Mouse (Mus musculus): Measurements from ENCODE around the gene Cers6. TPM values are rescaled to one million over a fixed set of nuclear protein-coding genes. Genes with fewer than 3 reads are reported as not detected.

Gene Cers6
- polyA plus RNA-seq, 1 experiment: 18.3 TPM

DNA sequence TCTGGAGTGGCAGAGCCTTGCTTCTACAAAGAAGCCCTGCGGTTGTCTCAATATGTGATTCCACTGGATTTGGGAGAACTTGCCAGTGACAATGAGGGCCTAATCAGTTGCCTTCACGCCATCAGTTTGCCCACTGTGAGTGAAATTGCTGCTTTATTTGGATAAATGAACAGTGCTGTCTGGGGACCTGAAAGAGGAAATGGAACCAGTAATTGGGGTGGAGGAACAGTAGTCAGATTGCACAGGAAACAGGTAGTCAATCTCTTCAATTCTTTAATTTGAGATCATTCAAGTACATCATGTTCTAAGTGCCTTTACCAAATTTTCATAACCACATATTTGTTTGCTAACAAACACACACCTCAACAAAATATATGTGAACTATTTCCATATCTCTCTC is 92.4 kb downstream of the Cers6 start:
- WGBS: 75% methylated on average over 2 of the region's 2 CpGs
- no peak for DNase-seq (ENCODE audit: low read depth, low spot score)

DNA sequence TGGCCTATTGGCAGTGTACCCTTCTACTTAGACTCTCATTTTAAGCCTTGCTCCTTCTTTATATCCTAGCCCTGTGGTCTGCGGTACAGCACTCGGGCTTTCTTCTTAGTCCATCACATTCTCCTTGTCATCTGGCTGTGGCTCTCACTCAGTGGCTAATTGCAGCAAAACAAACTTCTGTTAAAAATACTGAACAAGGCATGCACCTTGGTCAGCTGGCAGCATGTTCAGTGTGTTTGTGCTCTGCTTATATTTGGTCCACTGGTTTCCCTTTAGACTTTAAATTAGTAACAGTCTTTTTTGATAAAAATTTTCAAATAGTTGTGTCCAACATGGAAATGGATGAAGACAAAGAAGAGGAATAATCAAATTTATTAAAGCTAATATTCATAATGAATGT is 94.3 kb downstream of the Cers6 start:
- 96% methylated on average over 2 of the region's 2 CpGs for WGBS

DNA sequence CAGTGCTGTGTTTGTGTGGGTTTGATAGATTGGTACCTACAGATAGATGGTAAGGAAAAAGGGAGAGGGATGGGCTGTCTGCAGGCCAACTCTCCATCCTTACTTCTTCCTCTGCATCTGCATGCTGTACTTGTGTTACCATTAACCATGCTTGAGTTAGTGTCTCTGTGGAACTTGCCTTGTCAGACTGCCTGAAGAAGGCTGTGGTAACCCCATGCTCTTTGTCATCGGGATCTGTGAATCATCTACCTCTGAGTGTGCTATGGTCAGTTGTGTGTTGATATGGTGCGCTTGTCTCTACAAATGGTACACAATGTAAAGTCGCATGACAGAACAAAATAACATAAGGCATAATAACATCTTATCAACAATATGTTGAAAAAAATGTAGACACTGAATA is 94.9 kb downstream of the Cers6 start:
- 96% methylated on average over 3 of the region's 3 CpGs for WGBS
- DNase-seq (ENCODE audit: low read depth, low spot score): no peak

More for the DNA sequence above, 94.3 kb downstream of the Cers6 start:
- no peak for DNase-seq (ENCODE audit: low read depth, low spot score)

DNA sequence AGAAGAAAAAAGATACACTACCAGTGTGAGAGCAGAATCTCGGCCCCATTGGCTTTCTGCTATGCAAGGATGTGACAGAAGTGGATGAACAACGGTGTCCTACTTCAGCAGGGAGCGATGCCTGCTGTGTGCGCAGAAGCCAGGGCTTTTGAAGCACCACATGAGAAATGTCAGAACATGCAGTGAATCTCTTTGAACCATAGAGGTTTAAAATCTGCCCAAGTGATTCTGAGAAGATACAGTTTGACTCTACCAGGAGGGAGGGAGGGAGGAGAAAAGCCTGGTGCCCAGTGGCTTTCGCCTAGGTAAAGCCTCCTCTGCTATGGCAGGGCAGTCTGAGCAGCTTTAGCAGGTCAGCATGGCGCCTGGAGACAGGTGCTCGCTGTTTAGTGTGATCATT is 96.6 kb downstream of the Cers6 start:
- no peak for DNase-seq (ENCODE audit: low read depth, low spot score)

DNA sequence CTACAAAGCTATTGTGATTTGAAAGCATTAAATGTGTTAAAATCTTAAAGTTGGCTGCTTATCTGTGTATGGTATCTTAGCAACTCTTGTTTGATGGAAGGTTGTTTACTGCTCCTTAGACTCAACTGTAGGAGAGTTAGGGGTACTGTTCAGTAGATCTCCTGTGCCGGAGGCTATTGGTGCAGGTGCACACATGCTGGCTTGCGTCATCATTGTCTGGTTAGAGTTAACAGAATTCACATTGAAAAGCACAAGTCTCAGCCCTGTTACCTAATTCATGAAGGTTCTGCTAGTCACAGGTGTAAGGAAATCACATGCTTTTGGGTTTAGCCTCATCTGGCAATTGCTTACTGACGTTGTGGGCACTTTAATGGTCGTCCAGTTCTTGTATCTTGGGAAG is 98.3 kb downstream of the Cers6 start:
- DNase-seq (ENCODE audit: low read depth, low spot score): no peak

More for the DNA sequence above, 96.6 kb downstream of the Cers6 start:
- 90% methylated on average over 7 of the region's 7 CpGs for WGBS

DNA sequence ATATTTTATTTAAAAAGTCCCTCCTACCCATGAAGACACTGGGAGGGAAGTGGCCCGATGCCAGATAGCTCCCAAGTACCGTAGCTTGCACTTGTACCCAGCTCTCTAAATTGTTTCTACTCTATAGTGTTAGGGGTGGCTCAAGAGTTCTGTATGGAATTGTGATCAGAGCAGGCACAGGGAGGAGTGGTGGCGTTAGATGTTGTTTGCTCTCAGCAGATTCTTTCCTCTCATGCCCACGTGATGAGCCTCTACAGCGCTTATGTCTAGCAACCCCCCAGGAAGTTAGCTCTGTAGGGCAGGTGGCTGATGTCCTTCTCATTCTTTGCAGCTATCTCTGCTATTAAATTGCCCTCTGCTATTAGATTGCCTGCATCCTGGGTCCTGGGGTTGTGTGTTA is 98.8 kb downstream of the Cers6 start:
- DNase-seq (ENCODE audit: low read depth, low spot score): no peak
- 84% methylated on average over 5 of the region's 5 CpGs for WGBS

More for the DNA sequence above, 98.3 kb downstream of the Cers6 start:
- WGBS: 84% methylated on average over 4 of the region's 4 CpGs

DNA sequence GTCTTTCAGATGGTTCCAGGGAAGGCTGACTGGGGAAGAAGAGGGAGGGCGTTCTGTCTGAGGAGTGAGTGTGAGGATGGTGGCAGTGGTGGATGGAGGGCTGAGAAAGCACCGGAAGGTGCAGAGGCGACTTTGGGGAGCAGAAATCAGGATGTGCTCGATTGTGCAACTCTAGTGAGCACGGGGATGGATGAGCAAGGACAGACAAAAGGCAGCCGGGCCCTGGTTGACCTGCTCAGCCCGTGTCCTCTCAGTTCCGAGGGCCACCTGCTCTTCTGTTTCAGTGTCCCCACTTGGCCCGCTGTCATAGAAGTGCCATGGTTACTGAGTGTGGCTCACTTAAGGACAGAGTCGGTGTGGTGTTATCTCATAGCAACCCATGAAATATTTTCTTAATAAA is 99.4 kb downstream of the Cers6 start:
- 94% methylated on average over 10 of the region's 10 CpGs for WGBS
- DNase-seq (ENCODE audit: low read depth, low spot score): no peak

DNA sequence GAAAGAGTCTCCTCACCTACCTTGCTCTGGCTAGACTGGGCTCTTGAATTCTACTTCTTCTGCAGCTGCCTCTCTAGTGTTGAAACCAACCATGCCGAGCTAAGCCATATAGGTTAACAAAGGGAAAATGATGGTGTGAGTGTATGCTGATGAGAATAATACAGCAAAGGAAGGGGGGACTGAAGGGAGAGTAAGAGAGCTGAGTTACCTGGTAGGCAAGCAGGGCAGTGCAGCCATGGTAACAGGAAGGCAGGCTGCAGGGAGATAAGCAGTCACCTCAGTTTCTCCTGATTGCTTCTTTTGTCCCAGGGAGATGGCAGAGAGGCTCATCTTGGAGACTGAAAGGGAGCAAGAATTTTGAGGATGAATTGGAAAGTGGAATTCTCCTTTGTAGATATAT is 105.1 kb downstream of the Cers6 start:
- WGBS: 95% methylated on average over 1 of the region's 1 CpGs
- no peak for DNase-seq (ENCODE audit: low read depth, low spot score)

DNA sequence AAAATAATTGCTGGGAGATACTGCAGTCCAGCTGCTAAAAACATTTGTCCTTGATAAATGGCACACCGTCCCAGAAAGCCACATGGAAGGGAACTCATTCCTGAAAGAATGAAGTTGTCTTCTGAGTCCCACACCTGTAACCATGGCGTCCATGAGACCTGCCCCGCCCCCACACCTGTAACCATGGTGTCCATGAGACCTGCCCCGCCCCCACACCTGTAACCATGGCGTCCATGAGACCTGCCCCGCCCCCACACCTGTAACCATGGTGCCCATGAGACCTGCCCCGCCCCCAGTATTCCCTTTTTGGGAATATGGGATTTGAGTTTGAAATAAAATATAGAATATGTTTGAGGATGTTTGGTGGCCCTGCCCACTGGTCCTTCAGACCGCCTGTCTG is 106.8 kb downstream of the Cers6 start:
- no peak for DNase-seq (ENCODE audit: low read depth, low spot score)
- 85% methylated on average over 8 of the region's 8 CpGs for WGBS

DNA sequence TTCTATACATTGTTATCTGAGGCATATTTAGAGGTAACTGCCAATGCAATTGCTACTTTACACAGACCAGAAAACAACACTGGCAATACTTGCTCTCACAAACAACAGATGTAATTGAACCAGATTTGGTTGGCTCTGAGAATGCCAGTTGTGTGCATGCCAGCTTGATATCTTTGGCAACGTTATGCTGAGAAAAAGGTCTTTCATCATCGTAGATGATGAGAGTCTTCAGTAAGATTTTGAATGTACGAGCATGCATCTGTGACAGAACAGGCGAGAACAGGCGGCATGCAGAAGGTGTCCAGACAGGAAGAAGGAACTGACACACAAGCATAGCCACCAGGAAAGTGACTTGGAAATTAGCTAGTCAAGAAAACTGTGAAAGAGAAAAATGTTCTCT is 110.6 kb downstream of the Cers6 start:
- WGBS: 90% methylated on average over 5 of the region's 5 CpGs
- no peak for DNase-seq (ENCODE audit: low read depth, low spot score)

DNA sequence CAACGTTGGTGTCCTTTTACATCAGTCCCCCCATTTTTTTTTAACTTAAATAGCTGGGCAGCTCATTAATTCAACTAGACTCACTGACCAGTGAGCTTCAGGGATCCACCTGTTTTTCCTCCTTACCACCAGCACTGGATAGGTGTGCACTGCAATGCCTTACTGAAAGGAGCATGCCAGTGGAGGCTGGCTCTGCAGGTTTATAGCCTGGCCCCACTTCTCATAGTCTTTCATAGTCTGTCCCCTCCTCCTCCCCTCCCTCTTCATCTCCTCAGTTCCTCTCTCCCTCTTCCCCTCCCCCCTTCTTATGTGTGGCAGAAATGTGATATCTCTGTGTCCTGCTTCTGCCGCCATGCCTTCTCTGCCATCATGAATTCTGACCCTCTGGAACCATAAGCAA is 112.5 kb downstream of the Cers6 start:
- DNase-seq (ENCODE audit: low read depth, low spot score): no peak
- 65% methylated on average over 2 of the region's 2 CpGs for WGBS

DNA sequence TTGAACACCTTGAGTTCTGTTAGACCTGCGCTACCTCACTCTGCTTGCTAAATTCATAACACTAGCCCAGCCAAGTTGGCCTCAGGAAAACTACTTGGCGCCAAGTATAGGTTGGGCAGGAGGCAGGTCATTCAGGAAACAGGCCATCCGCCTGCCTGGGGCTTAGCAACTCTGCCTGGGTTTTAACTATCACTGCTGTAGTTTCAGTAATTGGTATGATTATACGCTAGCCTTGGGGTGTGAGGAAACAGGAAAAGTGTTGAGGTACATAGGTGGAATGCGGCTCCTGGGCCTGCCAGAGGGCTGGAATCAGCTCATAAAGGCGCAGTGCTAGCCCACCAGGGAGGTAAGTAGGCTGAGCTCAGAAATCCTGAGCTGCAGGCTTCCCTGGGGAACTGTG is 114.0 kb downstream of the Cers6 start:
- DNase-seq (ENCODE audit: low read depth, low spot score): no peak
- WGBS: 79% methylated on average over 6 of the region's 6 CpGs

DNA sequence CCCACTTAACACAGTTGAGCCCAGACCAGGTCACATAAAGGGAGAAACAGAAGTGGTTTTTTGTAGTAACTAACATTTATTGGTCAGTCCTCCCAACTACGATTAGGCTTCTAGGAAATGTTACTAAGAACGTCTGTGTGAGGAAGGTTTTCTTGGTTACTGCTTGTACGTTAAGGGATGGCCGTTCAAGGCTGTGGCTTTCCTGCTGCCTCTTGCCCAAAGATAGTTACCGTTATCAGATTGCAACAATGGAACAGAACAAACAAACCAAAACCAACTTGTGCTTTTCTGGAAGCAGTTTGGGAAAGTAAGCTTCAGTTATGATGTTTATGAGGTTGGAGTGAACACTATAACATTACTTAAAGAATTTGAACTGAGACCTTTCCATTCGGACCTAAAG is 114.5 kb downstream of the Cers6 start:
- WGBS: 54% methylated on average over 6 of the region's 6 CpGs
- no peak for DNase-seq (ENCODE audit: low read depth, low spot score)

DNA sequence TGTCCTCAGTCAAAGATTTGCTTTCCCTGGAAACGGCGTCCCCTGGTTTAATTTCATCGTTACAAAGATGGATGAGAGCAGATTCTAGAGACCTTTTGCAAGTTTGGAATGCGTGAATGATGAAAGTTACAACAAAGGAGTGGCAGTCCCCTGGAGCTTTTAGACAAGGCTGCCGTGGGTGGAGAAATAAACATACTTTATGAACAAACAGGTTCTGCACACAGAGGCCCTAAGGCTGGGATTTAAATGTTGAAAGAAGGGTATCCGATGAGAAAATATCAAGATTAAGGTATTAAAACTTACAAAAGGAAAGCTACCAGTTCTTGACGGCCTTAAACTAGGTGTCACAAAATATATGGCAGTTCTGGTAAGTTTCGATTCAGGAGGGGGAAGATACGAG is 117.0 kb downstream of the Cers6 start:
- DNase-seq (ENCODE audit: low read depth, low spot score): no peak

DNA sequence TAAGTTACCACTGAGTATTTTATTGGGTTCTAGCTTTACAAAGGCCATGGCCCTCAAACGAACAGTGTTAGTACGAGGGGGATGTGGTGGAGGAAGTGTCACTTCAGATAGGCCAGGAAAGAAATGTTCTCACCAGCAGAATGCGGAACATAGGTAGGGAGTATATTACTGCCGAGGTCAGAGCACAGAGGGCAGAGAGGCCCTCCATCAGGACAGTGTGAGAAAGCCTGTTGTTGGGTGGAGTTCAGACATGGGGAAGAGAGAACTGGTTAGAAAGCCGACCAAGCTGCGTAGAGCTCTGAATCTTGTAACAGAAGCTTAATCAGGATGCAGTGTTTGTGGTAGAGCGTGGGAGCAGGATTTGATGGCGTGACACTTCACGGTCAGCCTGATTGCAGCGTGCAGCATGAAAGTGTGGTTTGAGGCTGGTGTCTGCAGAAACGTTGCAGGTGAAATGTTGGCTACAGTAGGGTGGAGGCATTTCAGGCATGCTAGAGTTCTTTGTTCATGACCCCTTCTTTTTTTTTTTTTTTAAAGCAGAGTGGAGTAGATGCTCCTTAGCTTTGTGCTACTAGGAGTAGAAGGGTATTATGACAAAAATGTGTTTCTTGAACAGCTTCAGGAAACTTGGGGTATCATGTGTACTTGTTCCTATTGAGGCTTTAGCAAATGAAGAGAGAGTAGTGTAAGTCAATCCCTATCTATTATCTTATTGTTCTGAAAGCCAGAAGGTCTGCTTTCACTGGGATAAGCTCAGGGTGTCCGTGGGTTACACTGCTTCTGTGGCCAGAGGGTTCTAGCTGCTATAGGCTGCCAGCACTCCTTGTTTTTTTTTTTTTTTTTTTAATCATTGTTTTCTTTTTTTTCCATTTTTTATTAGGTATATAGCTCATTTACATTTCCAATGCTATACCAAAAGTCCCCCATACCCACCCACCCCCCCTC is 117.7 kb downstream of the Cers6 start:
- DNase-seq (ENCODE audit: low read depth, low spot score): no peak
- 51% methylated on average over 12 of the region's 12 CpGs for WGBS

More for the DNA sequence above, 117.0 kb downstream of the Cers6 start:
- 40% methylated on average over 9 of the region's 9 CpGs for WGBS

DNA sequence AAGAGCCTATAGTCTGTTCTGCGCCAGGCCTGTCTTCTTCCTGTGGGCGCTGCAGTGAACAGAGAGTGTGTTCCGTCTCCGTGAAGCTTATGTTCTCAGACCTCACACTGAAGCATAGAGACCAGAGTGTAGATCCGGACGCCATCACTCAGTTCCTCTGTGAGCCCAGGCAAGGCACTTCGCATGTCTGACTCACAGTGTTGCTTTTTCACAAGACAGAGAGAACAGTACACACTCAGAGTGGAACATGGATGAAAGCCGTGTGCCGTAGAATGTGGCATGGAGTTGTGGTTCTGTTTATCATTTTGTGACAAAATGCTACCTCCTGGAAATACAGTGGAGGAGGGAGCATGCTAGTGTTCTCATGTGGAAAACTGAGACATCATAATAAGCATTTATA is 120.1 kb downstream of the Cers6 start:
- 79% methylated on average over 9 of the region's 9 CpGs for WGBS
- no peak for DNase-seq (ENCODE audit: low read depth, low spot score)

DNA sequence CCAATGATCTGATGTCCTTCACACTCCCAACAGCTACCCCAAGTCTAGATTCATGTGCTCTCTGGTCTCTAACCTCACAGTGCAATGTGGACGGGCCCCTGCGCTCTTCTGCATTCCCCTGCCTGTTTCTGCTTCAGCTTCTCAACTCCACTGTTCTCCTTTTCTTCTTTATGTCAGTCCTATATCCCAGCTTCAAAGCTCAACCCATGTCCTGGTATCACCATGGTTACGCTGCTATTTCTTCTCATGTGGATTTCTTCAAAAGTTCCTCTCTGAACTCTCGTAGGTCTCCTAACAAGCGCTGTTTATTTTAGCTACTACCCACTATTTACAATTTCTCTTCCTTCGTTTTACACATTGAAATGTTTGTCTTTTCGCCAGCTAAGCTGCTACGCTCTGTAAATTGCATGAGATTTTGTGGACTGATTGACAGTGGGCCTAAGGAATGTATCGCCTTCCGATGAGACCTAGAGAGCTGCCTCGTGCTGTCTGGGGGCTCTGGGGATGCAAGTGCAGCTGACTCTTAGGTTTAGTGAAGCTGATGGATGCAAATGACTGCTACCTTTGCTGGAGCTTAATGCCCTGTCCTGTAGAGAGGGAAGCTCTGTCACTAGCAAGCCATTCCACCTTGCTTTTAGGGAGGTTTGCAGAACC is 120.6 kb downstream of the Cers6 start:
- no peak for DNase-seq (ENCODE audit: low read depth, low spot score)
- WGBS: 67% methylated on average over 11 of the region's 11 CpGs

DNA sequence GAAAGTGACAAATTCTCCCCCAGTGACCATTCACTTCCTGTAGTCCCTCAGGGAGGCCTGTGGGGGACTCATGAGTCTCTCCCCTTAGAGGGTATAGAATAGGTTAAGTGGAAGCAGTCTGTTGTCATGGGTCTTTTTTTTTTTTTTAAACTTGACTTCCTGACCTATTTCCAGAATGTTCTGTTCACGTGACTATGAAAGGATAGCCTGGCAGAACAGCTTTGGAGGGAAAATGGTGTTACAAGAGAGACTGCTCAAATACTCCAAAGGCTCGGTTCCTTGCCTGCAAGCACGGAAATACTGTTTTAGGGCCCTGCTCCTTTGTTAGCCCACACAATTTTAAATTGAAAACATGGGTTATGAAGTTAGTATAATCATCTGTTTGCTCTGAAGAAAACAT is 121.7 kb downstream of the Cers6 start:
- no peak for DNase-seq (ENCODE audit: low read depth, low spot score)
- 88% methylated on average over 3 of the region's 3 CpGs for WGBS

DNA sequence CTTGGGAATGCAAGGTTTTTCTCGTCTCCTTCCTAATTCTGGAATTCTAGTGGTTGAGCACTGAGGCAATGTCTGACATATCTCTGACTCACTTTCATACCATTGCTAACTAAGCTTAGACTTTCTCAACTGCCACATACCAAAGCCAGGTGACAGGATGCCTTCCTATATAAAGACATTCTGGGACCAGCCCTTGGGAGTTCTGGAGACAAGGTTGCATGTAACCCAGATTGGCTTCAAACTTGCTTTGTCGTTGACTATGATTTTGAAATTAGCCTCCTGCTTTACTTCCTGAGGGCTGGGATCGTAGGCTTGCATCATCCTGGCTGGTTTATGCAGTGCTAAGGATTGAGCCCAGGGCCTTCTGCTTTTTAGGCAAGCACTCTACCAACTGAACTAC is 122.2 kb downstream of the Cers6 start:
- WGBS: 74% methylated on average over 3 of the region's 3 CpGs
- no peak for DNase-seq (ENCODE audit: low read depth, low spot score)

DNA sequence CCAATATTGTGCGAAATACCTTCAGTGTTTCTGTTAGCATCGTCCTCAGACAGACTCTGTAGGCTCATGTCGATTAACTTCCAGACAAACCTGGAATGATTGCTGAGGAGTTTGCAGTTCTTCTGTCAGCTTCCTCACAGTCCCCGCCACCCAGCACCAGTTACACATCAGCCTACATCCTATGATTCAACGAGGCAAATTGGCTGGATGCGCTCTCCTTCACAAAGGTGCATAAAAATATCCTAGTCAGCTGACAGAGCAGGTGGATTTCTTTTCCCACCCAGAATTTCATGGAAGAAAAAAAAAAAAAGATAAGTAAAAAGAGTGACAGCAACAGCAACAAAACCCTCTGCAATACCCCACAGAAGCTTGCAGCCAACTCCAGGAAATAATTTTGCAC is 127.9 kb downstream of the Cers6 start:
- DNase-seq (ENCODE audit: low read depth, low spot score): no peak
- WGBS: 85% methylated on average over 6 of the region's 6 CpGs

DNA sequence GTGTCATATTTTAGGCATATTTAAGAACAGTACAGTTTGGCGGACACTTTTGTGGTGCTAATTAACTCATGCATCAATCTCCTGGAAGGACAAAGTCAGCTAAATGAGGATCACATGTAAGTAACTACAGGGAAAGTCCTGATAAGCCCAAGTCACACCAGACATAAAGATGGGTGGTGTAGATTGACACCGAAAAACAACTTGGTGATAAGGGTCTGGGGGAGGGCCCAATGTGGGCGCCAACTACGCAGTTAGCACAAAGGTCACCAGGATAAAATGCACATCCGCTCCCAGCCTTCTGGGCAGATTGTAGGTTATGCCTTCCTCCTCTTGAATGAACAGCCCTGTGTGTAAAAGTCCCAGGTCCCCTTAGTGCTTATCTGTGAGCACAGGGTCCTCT is 131.4 kb downstream of the Cers6 start:
- DNase-seq (ENCODE audit: low read depth, low spot score): peak; percentile 40
- WGBS: 41% methylated on average over 5 of the region's 5 CpGs

Measured in large intestine, adult 2 months (tissue).